Mouse (Mus musculus): ENCODE results near the gene Znrd1as.
"Not testable (repeated sequence)": the region's sequence is repeated elsewhere in the genome, so short reads cannot be mapped to it uniquely, and the experiment has no call there.

The Znrd1as gene

GRCm38 (mm10) chr17:36949265-36949664 is 9.1 kb upstream of the Znrd1as start:
- DNase-seq (ENCODE audit: low read depth in 2 of 2, low spot score in 2 of 2) = no peak

GRCm38 (mm10) chr17:36950981-36951947 is 7.1 kb upstream of the Znrd1as start, which contains the start of gene Ppp1r11:
Gene Ppp1r11, minus strand, starts transcription at chr17:36951741.
- peak; percentile 91 to 94 for DNase-seq (ENCODE audit: low read depth in 2 of 2, low spot score in 2 of 2)

GRCm38 (mm10) chr17:36952631-36953030 is 5.8 kb upstream of the Znrd1as start:
- no peak for DNase-seq (ENCODE audit: low read depth in 2 of 2, low spot score in 2 of 2)

- no peak for DNase-seq (ENCODE audit: low read depth in 2 of 2, low spot score in 2 of 2)
Observed at GRCm38 (mm10) chr17:36953062-36953461, 5.3 kb upstream of the Znrd1as start.

GRCm38 (mm10) chr17:36958884-36959283 is 492 bp downstream of the Znrd1as start:
- DNase-seq (ENCODE audit: low read depth in 2 of 2, low spot score in 2 of 2) = no peak

GRCm38 (mm10) chr17:36961125-36961524 is 2.7 kb downstream of the Znrd1as start:
- no peak for DNase-seq (ENCODE audit: low read depth in 2 of 2, low spot score in 2 of 2)

- DNase-seq (ENCODE audit: low read depth in 2 of 2, low spot score in 2 of 2) = no peak
Observed at GRCm38 (mm10) chr17:36966875-36967274, 8.5 kb downstream of the Znrd1as start.

GRCm38 (mm10) chr17:36970316-36970890 is 12.0 kb downstream of the Znrd1as start:
- DNase-seq (ENCODE audit: low read depth in 2 of 2, low spot score in 2 of 2) = no peak

- DNase-seq (ENCODE audit: low read depth in 2 of 2, low spot score in 2 of 2) = no peak
Observed at GRCm38 (mm10) chr17:36971172-36971850, 12.9 kb downstream of the Znrd1as start.

GRCm38 (mm10) chr17:36972791-36973190 is 14.4 kb downstream of the Znrd1as start:
- DNase-seq (ENCODE audit: low read depth in 2 of 2, low spot score in 2 of 2) = peak; percentile 18 to 32

- no peak for DNase-seq (ENCODE audit: low read depth in 2 of 2, low spot score in 2 of 2)
Observed at GRCm38 (mm10) chr17:36973271-36973787, 14.9 kb downstream of the Znrd1as start.

- no peak for DNase-seq (ENCODE audit: low read depth in 2 of 2, low spot score in 2 of 2)
Observed at GRCm38 (mm10) chr17:36981221-36981813, 22.9 kb downstream of the Znrd1as start, which contains the start of gene 2410137M14Rik. Gene 2410137M14Rik, minus strand, starts transcription at chr17:36981237.

GRCm38 (mm10) chr17:36981845-36982244 is 23.5 kb downstream of the Znrd1as start:
- DNase-seq (ENCODE audit: low read depth in 2 of 2, low spot score in 2 of 2) = no peak

- DNase-seq (ENCODE audit: low read depth in 2 of 2, low spot score in 2 of 2) = no peak
Observed at GRCm38 (mm10) chr17:36982253-36983155, 24.1 kb downstream of the Znrd1as start.

- no peak for DNase-seq (ENCODE audit: low read depth in 2 of 2, low spot score in 2 of 2)
Observed at GRCm38 (mm10) chr17:36988475-36988874, 30.1 kb downstream of the Znrd1as start.

- DNase-seq (ENCODE audit: low read depth in 2 of 2, low spot score in 2 of 2) = no peak
Observed at GRCm38 (mm10) chr17:36989437-36989836, 31.0 kb downstream of the Znrd1as start, which contains the start of gene H2-M5. Gene H2-M5, minus strand, starts transcription at chr17:36989537.

- not testable (repeated sequence) for DNase-seq (ENCODE audit: low read depth in 2 of 2, low spot score in 2 of 2)
Observed at GRCm38 (mm10) chr17:36990630-36991029, 32.2 kb downstream of the Znrd1as start.

GRCm38 (mm10) chr17:36992336-36993104 is 34.1 kb downstream of the Znrd1as start:
- DNase-seq (ENCODE audit: low read depth in 2 of 2, low spot score in 2 of 2) = no peak

- no peak for DNase-seq (ENCODE audit: low read depth in 2 of 2, low spot score in 2 of 2)
Observed at GRCm38 (mm10) chr17:36993770-36994325, 35.5 kb downstream of the Znrd1as start.

All from CD8-positive naive resting alpha-beta T cell, adult 2 months (primary cell).